Mouse (Mus musculus): ENCODE data around the gene Arid1b. TPM values are rescaled to one million over a fixed set of nuclear protein-coding genes. Genes with fewer than 3 reads are reported as not detected.
A peak's percentile ranks its signal among the peaks of the same experiment; 100 is the strongest.

Arid1b gene
- polyA plus RNA-seq, 1 experiment from 2014 or later: 2.2 TPM

DNA sequence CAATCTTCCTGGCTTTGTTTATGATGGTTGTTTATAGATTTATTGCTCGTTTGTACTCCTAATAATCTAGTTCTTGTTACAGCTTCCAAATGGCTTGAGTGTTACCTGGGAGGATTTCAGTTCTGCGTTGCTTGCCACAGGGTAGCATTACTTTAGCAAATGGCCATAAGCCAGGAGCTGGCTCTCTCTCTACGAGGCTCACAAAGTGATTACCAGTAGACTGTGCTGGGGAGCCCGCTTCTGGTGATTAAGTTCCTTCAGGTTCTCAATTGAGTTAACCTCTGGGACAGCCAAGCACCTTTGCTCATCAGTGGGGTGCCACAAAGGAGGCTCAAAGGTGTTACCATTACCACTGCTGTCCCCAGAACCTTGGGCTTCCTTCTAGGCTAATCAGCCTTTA, 227.4 kb downstream of the Arid1b start:
- WGBS (ENCODE audit: insufficient replicate concordance): 73% methylated on average over 4 of the region's 4 CpGs
- TF ChIP-seq EP300 (IDR thresholded peaks at IDR 0.05; ENCODE audit: low read depth): no peak
- TF ChIP-seq CTCF (IDR thresholded peaks at IDR 0.05; ENCODE audit: low read depth): no peak
- ATAC-seq (no peak), DNase-seq (no peak)
- Histone ChIP-seq H3K9me3 (ENCODE audit: low read length) (no peaks in the 10 kb centered on the region), H3K4me3 (ENCODE audit: low read depth, low read length) (no peak overlapping the region), H3K4me2 (ENCODE audit: low read depth, low read length) (no peak overlapping the region), H3K9ac (replicated peaks) (no peak overlapping the region), H3K36me3 (replicated peaks; ENCODE audit: insufficient read depth, low read length) (no peaks in the 10 kb centered on the region), H3K27ac (ENCODE audit: low read depth) (0 out of 2 replicates have a peak overlapping the region, but pooled peaks have one; percentile 16), H3K27me3 (ENCODE audit: insufficient read depth, low read length) (no peaks in the 10 kb centered on the region), H3K4me1 (ENCODE audit: insufficient read depth) (peaks cover 36% of the 10 kb centered on the region)

DNA sequence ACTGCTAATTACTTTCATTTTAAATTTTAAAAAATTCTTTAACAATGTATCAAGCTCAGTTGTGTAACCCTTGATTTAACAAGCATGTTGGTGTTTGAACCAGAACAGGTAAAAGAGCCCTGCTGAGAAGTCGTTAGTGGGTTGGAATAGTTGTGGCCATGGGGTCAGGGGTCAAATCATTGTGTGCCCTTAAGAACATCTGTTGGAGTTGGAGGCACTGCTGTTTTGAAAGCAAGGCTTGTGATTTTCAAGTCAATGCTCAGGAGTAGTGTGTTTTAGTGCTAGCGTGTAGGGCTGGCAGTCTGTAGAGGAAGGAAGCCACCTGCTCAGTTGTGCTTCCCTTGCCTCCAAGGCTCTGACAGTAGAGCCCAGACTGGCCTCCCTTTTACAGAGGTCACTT, 228.7 kb downstream of the Arid1b start:
- peaks cover 39% of the 10 kb centered on the region for H3K4me1 ChIP-seq (ENCODE audit: insufficient read depth)
- no peak for ATAC-seq
- H3K9ac ChIP-seq (replicated peaks): no peak overlapping the region
- 42% methylated on average over 2 of the region's 2 CpGs for WGBS (ENCODE audit: insufficient replicate concordance)
- no peak overlapping the region for H3K4me3 ChIP-seq (ENCODE audit: low read depth, low read length)
- TF ChIP-seq CTCF (IDR thresholded peaks at IDR 0.05; ENCODE audit: low read depth) (no peak), EP300 (IDR thresholded peaks at IDR 0.05; ENCODE audit: low read depth) (no peak)
- no peaks in the 10 kb centered on the region for H3K27me3 ChIP-seq (ENCODE audit: insufficient read depth, low read length)
- no peak overlapping the region for H3K27ac ChIP-seq (ENCODE audit: low read depth)
- no peaks in the 10 kb centered on the region for H3K9me3 ChIP-seq (ENCODE audit: low read length)
- H3K36me3 ChIP-seq (replicated peaks; ENCODE audit: insufficient read depth, low read length): no peaks in the 10 kb centered on the region
- no peak for DNase-seq
- H3K4me2 ChIP-seq (ENCODE audit: low read depth, low read length): no peak overlapping the region

DNA sequence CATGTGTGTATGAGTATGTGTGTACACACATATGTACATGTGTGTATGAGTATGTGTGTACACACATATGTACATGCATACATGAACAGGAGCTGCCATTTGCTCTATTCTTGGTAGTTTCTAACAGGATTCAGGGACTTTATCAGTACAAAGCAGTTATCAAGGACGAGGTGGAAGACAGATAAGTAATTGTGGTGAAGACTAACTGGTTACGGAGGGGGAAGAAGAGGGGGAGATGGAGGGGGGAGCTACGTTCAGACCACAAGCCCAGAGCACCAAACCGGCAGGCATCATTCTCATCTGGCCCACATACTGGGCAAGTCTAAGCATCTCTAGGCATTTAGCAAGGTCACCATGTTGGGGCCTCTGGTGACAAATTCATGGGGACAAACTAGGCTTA, 230.8 kb downstream of the Arid1b start:
- DNase-seq: no peak
- ATAC-seq: no peak
- WGBS (ENCODE audit: insufficient replicate concordance): 57% methylated on average over 4 of the region's 4 CpGs

DNA sequence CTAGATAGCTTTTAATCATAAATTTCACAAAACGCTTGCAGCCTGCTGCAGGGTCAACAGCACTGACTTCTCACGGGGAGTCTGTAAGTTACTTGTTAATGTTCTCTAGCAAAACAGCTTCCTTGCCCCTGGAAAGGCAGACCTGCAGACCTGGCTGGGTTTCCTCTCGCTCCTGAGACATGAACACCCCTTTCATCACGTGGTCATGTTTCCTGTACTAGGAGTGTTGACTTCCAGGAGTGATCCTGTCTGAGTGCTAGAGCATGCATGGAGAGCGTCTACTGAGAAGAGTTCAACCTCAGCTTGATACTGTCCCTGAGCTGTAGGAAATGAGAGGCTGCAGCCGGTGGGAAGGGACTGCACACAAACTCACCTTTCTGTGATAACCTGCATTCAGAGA, 233.0 kb downstream of the Arid1b start:
- ATAC-seq (no peak), DNase-seq (no peak)
- H3K4me2 ChIP-seq (ENCODE audit: low read depth, low read length): no peak overlapping the region
- H3K27ac ChIP-seq (ENCODE audit: low read depth): no peak overlapping the region
- no peaks in the 10 kb centered on the region for H3K9me3 ChIP-seq (ENCODE audit: low read length)
- 48% methylated on average over 6 of the region's 6 CpGs for WGBS (ENCODE audit: insufficient replicate concordance)
- H3K4me3 ChIP-seq (ENCODE audit: low read depth, low read length): no peak overlapping the region
- TF ChIP-seq EP300 (IDR thresholded peaks at IDR 0.05; ENCODE audit: low read depth) (no peak), CTCF (IDR thresholded peaks at IDR 0.05; ENCODE audit: low read depth) (no peak)
- no peak overlapping the region for H3K9ac ChIP-seq (replicated peaks)
- peaks cover 22% of the 10 kb centered on the region for H3K4me1 ChIP-seq (ENCODE audit: insufficient read depth)
- no peaks in the 10 kb centered on the region for H3K27me3 ChIP-seq (ENCODE audit: insufficient read depth, low read length)
- H3K36me3 ChIP-seq (replicated peaks; ENCODE audit: insufficient read depth, low read length): no peaks in the 10 kb centered on the region

More for the DNA sequence above, 230.8 kb downstream of the Arid1b start:
- H3K27ac ChIP-seq (ENCODE audit: low read depth): no peak overlapping the region
- H3K4me2 ChIP-seq (ENCODE audit: low read depth, low read length): no peak overlapping the region
- no peak overlapping the region for H3K9ac ChIP-seq (replicated peaks)
- H3K4me1 ChIP-seq (ENCODE audit: insufficient read depth): peaks cover 39% of the 10 kb centered on the region
- no peaks in the 10 kb centered on the region for H3K9me3 ChIP-seq (ENCODE audit: low read length)
- no peaks in the 10 kb centered on the region for H3K27me3 ChIP-seq (ENCODE audit: insufficient read depth, low read length)
- no peak overlapping the region for H3K4me3 ChIP-seq (ENCODE audit: low read depth, low read length)
- no peaks in the 10 kb centered on the region for H3K36me3 ChIP-seq (replicated peaks; ENCODE audit: insufficient read depth, low read length)
- no peak for TF ChIP-seq EP300 (IDR thresholded peaks at IDR 0.05; ENCODE audit: low read depth)
- no peak for TF ChIP-seq CTCF (IDR thresholded peaks at IDR 0.05; ENCODE audit: low read depth)

GRCm38 (mm10) chr17:5227950-5228615, 234.0 kb downstream of the Arid1b start:
- 63% methylated on average over 14 of the region's 14 CpGs for WGBS (ENCODE audit: insufficient replicate concordance)
- Histone ChIP-seq H3K36me3 (replicated peaks; ENCODE audit: insufficient read depth, low read length) (no peaks in the 10 kb centered on the region), H3K9ac (replicated peaks) (no peak overlapping the region), H3K27me3 (ENCODE audit: insufficient read depth, low read length) (no peaks in the 10 kb centered on the region), H3K4me2 (ENCODE audit: low read depth, low read length) (no peak overlapping the region), H3K9me3 (ENCODE audit: low read length) (no peaks in the 10 kb centered on the region), H3K4me1 (ENCODE audit: insufficient read depth) (peaks cover 17% of the 10 kb centered on the region), H3K4me3 (ENCODE audit: low read depth, low read length) (no peak overlapping the region), H3K27ac (ENCODE audit: low read depth) (no peak overlapping the region)
- no peak for ATAC-seq
- no peak for TF ChIP-seq CTCF (IDR thresholded peaks at IDR 0.05; ENCODE audit: low read depth)
- no peak for TF ChIP-seq EP300 (IDR thresholded peaks at IDR 0.05; ENCODE audit: low read depth)
- DNase-seq: no peak

GRCm38 (mm10) chr17:5228616-5229250, 234.6 kb downstream of the Arid1b start:
- no peak overlapping the region for H3K9ac ChIP-seq (replicated peaks)
- WGBS (ENCODE audit: insufficient replicate concordance): 69% methylated on average over 6 of the region's 6 CpGs
- no peak for ATAC-seq

More at GRCm38 (mm10) chr17:5228616-5229250, 234.6 kb downstream of the Arid1b start:
- H3K4me3 ChIP-seq (ENCODE audit: low read depth, low read length): no peak overlapping the region
- H3K27me3 ChIP-seq (ENCODE audit: insufficient read depth, low read length): no peaks in the 10 kb centered on the region
- H3K9me3 ChIP-seq (ENCODE audit: low read length): no peaks in the 10 kb centered on the region
- no peak overlapping the region for H3K4me2 ChIP-seq (ENCODE audit: low read depth, low read length)
- H3K27ac ChIP-seq (ENCODE audit: low read depth): no peak overlapping the region
- H3K36me3 ChIP-seq (replicated peaks; ENCODE audit: insufficient read depth, low read length): no peaks in the 10 kb centered on the region
- peaks cover 17% of the 10 kb centered on the region for H3K4me1 ChIP-seq (ENCODE audit: insufficient read depth)
- no peak for TF ChIP-seq EP300 (IDR thresholded peaks at IDR 0.05; ENCODE audit: low read depth)
- no peak for TF ChIP-seq CTCF (IDR thresholded peaks at IDR 0.05; ENCODE audit: low read depth)
- DNase-seq: no peak

All from liver, postnatal 0 days (tissue).